Mouse (Mus musculus) thymus, adult 2 months (tissue): ENCODE data around the gene Prnd.

ENCODE experiments used
- CTCF ChIP-seq: fragments of 200-500 bp; IDR thresholded peaks from 2 replicates; pipeline ENCODE4 v1.5.1; 2012; ENCODE audit warnings: mild to moderate bottlenecking, control low read depth, low read length, moderate library complexity, borderline replicate concordance; ENCODE audit not compliant: control insufficient read depth, poor library complexity, insufficient read depth; ENCODE audit errors: extremely low read depth
- POLR2A ChIP-seq: fragments of 200-500 bp; IDR thresholded peaks from 2 replicates; pipeline ENCODE4 v1.6.1; 2012; ENCODE audit warnings: mild to moderate bottlenecking, low read length, control low read depth, moderate library complexity; ENCODE audit not compliant: control insufficient read depth, poor library complexity, insufficient read depth; ENCODE audit errors: extremely low read depth

DNA sequence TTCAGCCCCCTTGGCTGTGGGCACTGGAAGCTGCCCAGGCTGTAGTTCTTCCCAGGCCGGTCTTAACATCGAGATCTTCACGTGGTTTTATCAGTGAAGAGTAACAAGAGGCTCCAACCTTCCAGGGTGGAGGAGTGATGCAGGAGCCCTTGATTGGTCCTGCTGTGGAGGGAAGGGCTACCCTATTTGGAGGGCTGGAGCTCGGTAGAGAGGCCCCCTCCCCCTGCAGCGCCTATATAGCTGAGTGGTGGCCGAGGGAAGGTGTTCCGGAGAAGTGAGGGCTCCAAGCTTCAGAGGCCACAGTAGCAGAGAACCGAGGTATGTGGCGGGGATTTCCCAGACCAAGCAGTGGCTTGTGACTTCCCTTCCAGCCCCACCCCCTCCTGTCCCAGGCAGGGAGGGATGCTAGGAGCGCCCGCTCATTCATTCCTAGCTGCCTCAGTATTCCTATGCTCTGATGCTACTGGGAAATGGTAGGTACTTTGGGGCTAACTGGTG, at the start of gene Prnd:
- TF ChIP-seq CTCF: no peak
- TF ChIP-seq POLR2A: no peak
